Mouse (Mus musculus): ENCODE results near the gene Olfr1229.

Olfr1229 gene

DNA sequence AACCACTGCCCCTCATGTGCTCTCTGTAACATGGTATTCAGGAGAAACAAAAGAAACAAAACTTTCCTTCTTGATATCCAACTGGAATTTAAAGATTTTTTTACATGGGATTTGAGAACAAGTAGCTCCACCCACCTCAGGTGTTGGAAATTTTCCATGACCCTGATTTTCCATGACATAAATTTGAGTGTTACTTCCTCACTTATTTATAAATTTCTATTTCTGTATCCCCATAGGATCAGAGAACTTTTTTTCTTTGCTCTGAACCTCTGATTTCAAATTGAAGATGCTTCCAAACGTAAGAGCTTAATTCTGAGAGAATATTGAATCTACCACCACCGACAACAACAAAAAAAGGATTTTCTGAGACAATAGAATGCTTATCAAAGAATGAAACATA lies at the start of gene Olfr1229:
Gene Olfr1229, minus strand, starts transcription at position 101 of the 400 bp plus-strand sequence.
- DNase-seq = no peak

- no peak for DNase-seq
These were observed 41.8 kb upstream of the Olfr1229 start, which contains the start of gene Olfr1232 for GRCm38 (mm10) chr2:89329575-89329974. Gene Olfr1232, minus strand, starts transcription at chr2:89329675.

- no peak for DNase-seq
These were observed 19.2 kb upstream of the Olfr1229 start, which contains the start of gene Olfr1231 for GRCm38 (mm10) chr2:89306974-89307373. Gene Olfr1231, minus strand, starts transcription at chr2:89307074.

- no peak for DNase-seq
These were observed 9.4 kb upstream of the Olfr1229 start, which contains the start of gene Olfr1230 for GRCm38 (mm10) chr2:89297168-89297567. Gene Olfr1230, minus strand, starts transcription at chr2:89297268.

DNA sequence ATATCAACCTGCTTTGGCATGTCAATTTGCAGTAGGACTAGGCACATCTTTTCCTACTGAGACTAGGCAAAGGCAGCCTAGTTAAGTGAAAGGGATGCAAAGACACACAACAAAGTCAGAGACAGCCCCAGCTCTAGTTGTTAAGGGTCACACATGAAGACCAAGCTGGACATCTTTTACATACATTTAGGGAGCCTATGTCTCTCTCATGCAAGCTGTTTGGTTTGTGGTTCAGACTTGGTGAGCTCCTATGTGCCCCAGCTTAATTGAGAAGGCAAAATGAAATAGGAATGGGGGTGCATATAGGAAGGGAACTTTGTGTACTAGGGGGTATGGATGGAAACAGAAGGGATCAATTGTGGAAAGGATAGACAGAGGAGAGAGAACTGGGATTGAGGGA lies 33.9 kb downstream of the Olfr1229 start, which contains the start of gene Olfr1228:
Gene Olfr1228, minus strand, starts transcription at position 101 of the 400 bp plus-strand sequence.
- no peak for DNase-seq

Data from lung, postnatal 4 days (tissue).